Mouse (Mus musculus): ENCODE data around the gene Nudt11. TPM values are rescaled to one million over a fixed set of nuclear protein-coding genes. Genes with fewer than 3 reads are reported as not detected.
"Not testable (repeated sequence)": the region's sequence is repeated elsewhere in the genome, so short reads cannot be mapped to it uniquely, and the experiment has no call there.

Gene Nudt11
- total RNA-seq (2021) = 1 to 10 TPM; 1.2 to 1.8 TPM
- long read RNA-seq, experiment 1, partial matches to known transcripts = 0 of 3 reads
- long read RNA-seq, experiment 1, other reads (novel, unspliced or antisense) = 2 of 3 reads
- long read RNA-seq, experiment 2 = 0 reads

DNA sequence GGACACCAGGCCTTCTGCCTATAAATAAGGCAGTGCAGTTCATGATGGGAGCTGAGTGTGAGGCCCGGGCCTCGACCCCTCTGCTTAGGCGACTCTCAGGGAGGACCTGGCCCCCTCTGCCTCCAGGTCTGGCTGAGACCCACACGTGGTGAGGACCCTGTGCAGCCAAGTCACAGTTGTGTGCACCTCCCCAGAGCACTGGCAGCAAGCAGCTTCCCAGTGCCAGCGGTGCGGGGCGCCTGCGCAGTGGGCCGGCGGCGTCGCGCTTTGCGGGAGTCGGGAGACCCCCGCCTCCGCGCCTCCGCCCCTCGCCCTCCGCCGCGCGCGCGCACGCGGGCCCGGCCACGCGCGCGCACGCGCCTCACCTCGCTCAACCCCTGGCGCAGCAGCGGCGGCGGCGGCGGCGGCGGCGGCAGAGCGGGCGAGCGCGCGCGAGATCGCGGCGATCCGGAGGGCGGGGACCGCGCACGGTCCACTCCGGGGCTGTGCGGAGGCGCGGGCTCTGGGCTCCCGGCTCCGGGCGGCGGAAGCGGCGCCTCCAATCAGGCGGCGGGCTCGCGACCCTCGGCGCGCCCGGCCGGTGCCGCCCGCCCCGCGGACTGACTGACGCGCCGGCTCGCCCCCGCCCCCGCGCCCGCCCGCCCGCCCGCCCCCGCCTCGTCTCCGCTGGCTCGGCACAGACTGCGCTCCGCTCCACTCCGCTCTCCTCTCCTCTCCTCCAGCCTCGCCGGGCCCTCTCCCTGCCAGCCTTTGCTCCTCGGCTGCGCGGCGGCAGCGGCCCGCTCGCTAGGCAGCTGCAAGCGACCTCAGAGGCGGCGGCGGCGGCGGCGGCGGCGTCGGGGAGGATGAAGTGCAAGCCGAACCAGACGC, at the start of gene Nudt11:
Gene Nudt11 (plus strand): TSS at position 388 of the 870 bp plus-strand sequence.
- peak; percentile 0 to 3 for DNase-seq

DNA sequence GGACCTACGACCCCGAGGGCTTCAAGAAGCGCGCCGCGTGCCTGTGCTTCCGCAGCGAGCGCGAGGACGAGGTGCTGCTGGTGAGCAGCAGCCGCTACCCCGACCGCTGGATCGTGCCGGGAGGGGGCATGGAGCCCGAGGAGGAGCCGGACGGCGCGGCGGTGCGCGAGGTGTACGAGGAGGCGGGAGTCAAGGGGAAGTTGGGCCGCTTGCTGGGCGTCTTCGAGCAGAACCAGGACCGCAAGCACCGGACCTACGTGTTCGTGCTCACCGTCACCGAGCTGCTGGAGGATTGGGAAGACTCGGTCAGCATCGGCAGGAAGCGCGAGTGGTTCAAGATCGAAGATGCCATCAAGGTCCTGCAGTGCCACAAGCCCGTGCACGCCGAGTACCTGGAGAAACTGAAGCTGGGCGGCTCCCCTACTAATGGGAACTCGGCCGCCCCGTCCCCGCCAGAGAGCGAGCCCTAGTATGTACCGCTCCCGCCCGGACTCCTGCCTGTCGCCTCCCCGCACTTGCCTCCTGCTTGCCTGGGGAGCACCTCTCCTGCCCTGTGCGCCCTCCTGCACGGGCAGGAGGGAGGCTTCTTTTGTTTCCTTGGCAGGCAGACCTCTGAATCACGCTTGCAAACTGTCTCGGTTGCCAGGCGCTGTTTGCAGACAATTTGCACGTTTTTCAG, 822 bp downstream of the Nudt11 start:
- not testable (repeated sequence) for DNase-seq

DNA sequence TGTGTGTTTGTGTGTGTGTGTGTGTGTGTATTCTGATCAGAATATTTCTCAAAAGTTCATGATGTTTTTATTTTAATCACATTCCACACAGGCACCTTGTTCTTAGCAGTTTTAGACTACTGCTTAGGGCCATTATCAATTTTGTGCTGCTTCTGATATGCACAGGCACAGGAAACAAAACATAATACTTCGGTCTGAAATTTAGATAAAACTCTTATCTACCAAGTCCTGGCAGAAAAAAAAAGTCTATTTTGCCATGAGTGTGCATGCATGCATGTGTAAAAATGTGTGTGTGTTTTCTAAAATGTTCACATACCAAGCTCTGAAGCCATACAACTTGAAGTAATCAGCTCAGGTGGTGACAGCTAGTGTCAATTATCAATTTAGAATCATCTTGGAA, 14.3 kb downstream of the Nudt11 start:
- DNase-seq = no peak

DNA sequence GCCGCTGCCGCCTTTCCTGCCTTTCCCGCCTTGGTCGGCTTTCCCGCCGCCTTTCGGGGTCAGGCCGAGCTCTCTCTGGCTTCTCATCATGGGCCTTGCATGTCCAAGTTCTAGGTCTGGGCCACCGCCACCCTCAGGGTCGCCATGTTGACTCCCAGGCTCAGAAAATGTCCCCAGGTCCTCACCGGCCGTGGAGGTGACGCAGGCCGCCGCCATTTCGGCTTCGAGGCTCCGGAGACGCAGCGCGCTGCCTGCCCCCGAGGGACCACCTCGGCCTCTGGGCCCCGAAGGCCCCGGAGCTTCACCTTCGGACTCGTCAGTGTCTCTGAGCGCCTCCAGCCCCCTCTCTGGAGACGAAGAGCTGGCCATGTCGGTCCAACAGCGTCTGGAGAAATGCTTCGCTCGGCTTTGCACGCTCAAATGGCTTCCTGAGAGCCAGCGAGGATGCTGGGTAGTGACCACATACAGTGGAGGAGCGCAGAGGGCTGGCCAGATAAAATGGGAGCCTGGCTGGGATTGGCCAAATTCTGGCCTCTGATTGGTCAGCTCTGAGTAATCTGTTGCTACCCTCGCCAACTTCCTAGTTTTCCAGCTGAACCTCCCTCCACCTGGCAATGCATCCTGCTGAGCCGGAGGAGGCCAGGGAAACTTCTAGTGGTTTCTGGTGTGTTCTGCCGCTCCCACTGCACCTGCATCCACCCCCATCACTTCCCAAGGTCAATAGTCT, 35.9 kb downstream of the Nudt11 start, which contains the start of gene AU022751:
Gene AU022751 (minus strand): TSS at position 466 of the 727 bp plus-strand sequence.
- no peak for DNase-seq

DNA sequence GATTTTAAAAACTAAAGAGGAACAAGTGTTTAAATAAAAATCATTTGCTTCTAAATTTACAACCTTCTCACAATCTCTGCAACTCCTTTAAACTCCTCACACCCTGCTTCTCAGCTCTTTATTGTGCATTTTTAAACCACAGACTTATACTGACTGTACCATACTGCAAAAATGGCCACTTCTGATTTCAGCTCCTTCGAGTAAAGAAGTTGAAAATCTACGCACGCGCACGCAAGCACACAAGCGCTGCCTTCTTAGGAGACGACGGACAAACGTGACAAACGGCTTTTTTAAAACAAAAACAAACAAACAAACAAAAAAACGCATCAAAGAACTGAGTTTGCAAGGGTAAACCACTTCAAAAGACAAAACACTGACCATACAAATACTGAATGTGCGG, 44.3 kb downstream of the Nudt11 start:
- no peak for DNase-seq

DNA sequence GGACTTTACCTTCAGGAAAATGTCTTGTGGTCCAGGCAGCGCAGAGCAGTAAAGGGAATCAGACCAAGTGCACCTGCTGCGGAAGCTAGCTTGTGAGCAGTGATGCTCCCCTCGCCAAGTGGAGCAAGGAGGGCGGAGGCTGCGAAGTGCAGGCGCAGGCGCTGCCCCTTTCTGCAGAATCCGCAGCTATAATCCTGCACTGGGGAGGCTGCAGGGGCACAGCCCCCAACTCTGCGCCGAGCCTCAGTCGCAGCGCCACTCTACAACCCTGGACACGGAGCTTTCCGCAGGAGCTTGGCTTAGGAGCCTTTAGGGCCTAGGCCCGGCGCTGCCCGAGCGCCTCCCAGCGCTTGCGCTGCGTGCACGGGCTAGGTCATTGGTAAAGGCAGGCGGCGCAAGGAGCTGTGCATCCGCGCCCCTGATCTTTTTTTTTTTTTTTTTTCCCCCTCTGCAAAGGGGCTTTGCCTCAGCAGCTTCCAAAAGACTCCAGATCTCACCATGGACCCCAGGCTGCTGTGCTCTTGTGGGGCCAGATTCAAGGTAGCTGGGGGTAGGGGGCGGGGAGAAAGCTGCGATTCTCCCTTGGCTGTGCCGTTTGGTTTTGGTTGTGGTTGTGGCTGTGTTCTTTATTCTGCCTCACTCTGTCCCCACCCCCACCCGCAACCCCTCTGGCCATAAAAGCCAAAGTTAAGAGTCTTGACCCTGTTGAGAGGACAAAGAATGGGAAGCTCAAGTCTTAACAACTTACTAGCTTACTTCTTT, 44.9 kb downstream of the Nudt11 start:
- DNase-seq = no peak

Small RNA genes lying within 50 kb of the gene (microRNA-seq; reads per million reads assigned to microRNA genes)
- 0 reads per million in 2 experiments for gene Gm27360

Other genes with a start within 250 kb of the Nudt11 start
- gene AU022751, start 36.0 kb downstream of the Nudt11 start, total RNA-seq (2021) = not detected
- gene Nudt10, start 125.6 kb downstream of the Nudt11 start, total RNA-seq (2021) = under 1 TPM; 0.87 to 0.99 TPM

Data from heart, adult 18-20 months (tissue).